Mouse (Mus musculus) forebrain, postnatal 0 days (tissue): Measurements from ENCODE around the gene Ak8. TPM values are rescaled to one million over a fixed set of nuclear protein-coding genes. Genes with fewer than 3 reads are reported as not detected.

Experiments used
- ATAC-seq: fragments of 200-750 bp; cut with Nextera tagmentation; 2 replicates; pipeline ENCODE4 v1.8.0; 2017; ENCODE audit warnings: mild to moderate bottlenecking, moderate library complexity
- DNase-seq: peaks from one replicate; pipeline ENCODE4 v3.0.0-alpha.2; 2015
- H3K27ac ChIP-seq: fragments of 300-500 bp; sonication (generic); 2 replicates; pipeline ENCODE4 v1.5.1; 2014; ENCODE audit warnings: low read depth, mild to moderate bottlenecking, antibody characterized with exemption, low read length, moderate library complexity, mixed read lengths
- H3K27me3 ChIP-seq: fragments of 300-500 bp; sonication (generic); 2 replicates; pipeline ENCODE4 v1.6.1; 2014; ENCODE audit warnings: mild to moderate bottlenecking, low read length, mixed read lengths; ENCODE audit not compliant: insufficient read depth
- H3K36me3 ChIP-seq: fragments of 300-500 bp; sonication (generic); 2 replicates; pipeline ENCODE4 v1.6.1; 2014; ENCODE audit warnings: mild to moderate bottlenecking, moderate library complexity; ENCODE audit not compliant: insufficient read depth
- H3K4me1 ChIP-seq: fragments of 300-500 bp; sonication (generic); 2 replicates; pipeline ENCODE4 v1.6.1; 2014; ENCODE audit warnings: antibody characterized with exemption; ENCODE audit not compliant: insufficient read depth
- H3K4me2 ChIP-seq: fragments of 300-500 bp; sonication (generic); 2 replicates; pipeline ENCODE4 v1.6.1; 2014; ENCODE audit warnings: low read depth, mild to moderate bottlenecking, moderate library complexity
- H3K4me3 ChIP-seq: fragments of 300-500 bp; sonication (generic); 2 replicates; pipeline ENCODE4 v1.5.1; 2014; ENCODE audit warnings: low read depth, low read length, mixed read lengths
- H3K9ac ChIP-seq: fragments of 300-500 bp; sonication (generic); 2 replicates; pipeline ENCODE4 v1.6.1; 2014; ENCODE audit warnings: mild to moderate bottlenecking
- H3K9me3 ChIP-seq: fragments of 300-500 bp; sonication (generic); 2 replicates; pipeline ENCODE4 v1.6.1; 2016; ENCODE audit warnings: low read length
- CTCF ChIP-seq: sonication (generic); IDR thresholded peaks from 2 replicates; pipeline ENCODE4 v1.5.1; 2016; ENCODE audit warnings: antibody characterized with exemption, control low read depth, low read depth
- WGBS: fragments of 180-500 bp; shearing (Covaris S2); extraction: QIAGEN DNeasy Blood & Tissue Kit; methylation state at CpG from one replicate; pipeline ENCODE4 v1.1.7; 2014; 5-methylcytosine and 5-hydroxymethylcytosine counted together
- polyA plus RNA-seq: library from polyadenylated mRNA; unstranded; fragments of >200 nt; fragmentation: Nextera tagmentation; extraction: Ambion mirVana; gene quantifications from 2 replicates; pipeline ENCODE4 v1.2.1, GENCODE M21; 2015
- total RNA-seq: library from RNA; depleted of rRNA; stranded (reverse); fragments of >200 nt; gene quantifications from 2 replicates; pipeline ENCODE4 v1.2.3, GENCODE M21; 2014

The Ak8 gene
- total and polyA plus RNA-seq, 2 experiments from 2014 or later: 1.7 to 5.2 TPM

DNA sequence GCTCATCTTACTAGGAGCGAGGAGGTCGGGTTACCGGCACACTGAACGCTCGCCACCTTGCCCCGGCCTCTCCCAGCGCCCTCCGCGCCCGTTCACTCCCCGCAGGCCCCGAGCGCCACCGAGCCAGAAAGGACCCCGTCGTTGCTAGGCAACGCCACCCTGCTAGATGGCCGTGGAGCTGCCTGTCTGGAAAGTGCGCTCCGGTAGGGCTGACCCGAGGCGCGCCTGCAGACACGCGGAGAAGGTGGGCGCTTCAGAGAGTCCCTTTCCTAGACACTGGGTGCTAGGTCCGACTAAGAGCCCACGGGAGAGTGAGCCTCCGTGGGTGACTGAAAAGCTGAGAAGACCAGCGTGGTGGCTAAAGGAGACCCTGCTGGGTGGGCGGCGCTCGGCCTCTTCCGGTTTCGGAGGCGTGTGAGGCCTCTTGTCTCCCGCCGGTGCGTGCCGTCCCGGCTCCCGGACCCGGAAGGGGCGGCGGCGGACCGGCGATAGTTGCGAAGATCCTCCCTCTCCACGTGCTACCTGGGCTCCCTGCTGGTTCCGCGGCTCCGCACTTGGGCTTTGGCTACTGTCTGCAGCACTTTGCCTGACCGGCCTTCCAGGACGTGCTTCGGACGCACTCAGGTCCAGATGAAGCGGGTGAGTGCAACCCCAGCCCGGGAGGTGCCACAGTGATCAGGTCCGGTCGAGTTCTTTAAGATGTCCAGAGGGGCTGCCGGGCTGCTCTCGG lies 140.4 kb downstream of the Ak8 start, which contains the start of the genes Gtf3c4 and Ddx31:
Gene Gtf3c4, minus strand, starts transcription at position 139 of the 730 bp plus-strand sequence.
Gene Ddx31, plus strand, starts transcription at position 185 of the 730 bp plus-strand sequence.
- TF ChIP-seq CTCF: 0 out of 2 replicates have a peak, but pooled peaks have one; percentile 5
- Histone ChIP-seq H3K27me3 (no peaks in the 10 kb centered on the region), H3K4me1 (peaks cover 11% of the 10 kb centered on the region), H3K4me2 (peak within 1 kb of the TSS; percentile 96), H3K36me3 (peaks cover 5% of the 10 kb centered on the region; the same call in 1 of the 2 replicates), H3K9me3 (no peaks in the 10 kb centered on the region), H3K9ac (peak within 1 kb of the TSS; percentile 84), H3K27ac (peak within 1 kb of the TSS; percentile 81), H3K4me3 (peak within 1 kb of the TSS; percentile 96)
- 2% methylated on average over 63 of the region's 63 CpGs for WGBS
- ATAC-seq: peak; percentile 99
- DNase-seq: peak; percentile 97

DNA sequence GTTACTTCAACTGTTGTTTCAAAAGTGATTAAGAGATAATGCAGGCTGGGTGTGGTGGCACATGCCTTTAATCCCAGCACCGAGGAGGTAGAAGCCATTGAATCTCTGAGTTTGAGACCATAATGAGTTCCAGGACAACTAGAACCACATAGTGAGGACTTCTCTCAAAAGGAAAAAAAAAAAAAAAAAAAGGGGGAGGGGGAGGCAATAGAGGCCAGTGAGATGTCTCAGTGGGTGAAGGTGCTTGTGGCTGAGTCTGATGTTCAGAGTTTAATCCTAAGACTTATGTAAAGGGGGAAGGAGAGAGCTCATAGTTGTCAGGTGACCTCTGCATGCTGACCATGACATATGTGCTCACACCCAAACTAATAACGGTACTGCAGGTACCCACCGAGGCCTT lies 142.1 kb downstream of the Ak8 start:
- DNase-seq: no peak
- Histone ChIP-seq H3K27me3 (no peaks in the 10 kb centered on the region), H3K4me1 (peaks cover 11% of the 10 kb centered on the region)

GRCm38 (mm10) chr2:28848879-28849278 lies 148.9 kb downstream of the Ak8 start:
- no peak for TF ChIP-seq CTCF
- DNase-seq (no peak), ATAC-seq (no peak)
- Histone ChIP-seq H3K36me3 (peaks cover 46% of the 10 kb centered on the region), H3K4me3 (no peak overlapping the region), H3K9ac (no peak overlapping the region), H3K27ac (no peak overlapping the region), H3K4me2 (no peak overlapping the region), H3K4me1 (no peaks in the 10 kb centered on the region), H3K27me3 (no peaks in the 10 kb centered on the region), H3K9me3 (no peaks in the 10 kb centered on the region)
- WGBS: 93% methylated on average over 2 of the region's 2 CpGs

More for the DNA sequence above, 142.1 kb downstream of the Ak8 start:
- no peak overlapping the region for H3K27ac ChIP-seq
- no peak for ATAC-seq
- WGBS: 78% methylated on average over 3 of the region's 3 CpGs
- no peak overlapping the region for H3K4me3 ChIP-seq
- H3K4me2 ChIP-seq: peak overlapping the region; percentile 96; the same call in 1 of the 2 replicates
- TF ChIP-seq CTCF: no peak
- H3K9ac ChIP-seq: no peak overlapping the region
- peaks cover 13% of the 10 kb centered on the region for H3K36me3 ChIP-seq
- no peaks in the 10 kb centered on the region for H3K9me3 ChIP-seq

GRCm38 (mm10) chr2:28852594-28852993 lies 152.6 kb downstream of the Ak8 start:
- 93% methylated on average over 3 of the region's 3 CpGs for WGBS
- no peak for TF ChIP-seq CTCF

GRCm38 (mm10) chr2:28855773-28856172 lies 155.8 kb downstream of the Ak8 start:
- peaks cover 45% of the 10 kb centered on the region for H3K36me3 ChIP-seq
- WGBS: 93% methylated on average over 2 of the region's 2 CpGs
- 0 out of 2 replicates have a peak, but pooled peaks have one; percentile 24 for TF ChIP-seq CTCF
- H3K4me3 ChIP-seq: no peak overlapping the region
- DNase-seq (no peak), ATAC-seq (no peak)
- H3K9me3 ChIP-seq: no peaks in the 10 kb centered on the region
- H3K27me3 ChIP-seq: no peaks in the 10 kb centered on the region
- H3K4me1 ChIP-seq: no peaks in the 10 kb centered on the region
- no peak overlapping the region for H3K9ac ChIP-seq
- no peak overlapping the region for H3K27ac ChIP-seq
- H3K4me2 ChIP-seq: no peak overlapping the region

More at GRCm38 (mm10) chr2:28852594-28852993, 152.6 kb downstream of the Ak8 start:
- ATAC-seq: no peak
- no peak overlapping the region for H3K4me3 ChIP-seq
- H3K27ac ChIP-seq: no peak overlapping the region
- no peak overlapping the region for H3K4me2 ChIP-seq
- no peak overlapping the region for H3K9ac ChIP-seq
- peaks cover 46% of the 10 kb centered on the region for H3K36me3 ChIP-seq
- H3K27me3 ChIP-seq: no peaks in the 10 kb centered on the region
- DNase-seq: no peak
- no peaks in the 10 kb centered on the region for H3K9me3 ChIP-seq
- H3K4me1 ChIP-seq: no peaks in the 10 kb centered on the region

- H3K4me3 ChIP-seq: no peak overlapping the region
- 96% methylated on average over 4 of the region's 4 CpGs for WGBS
Observed at GRCm38 (mm10) chr2:28859303-28859702, 159.3 kb downstream of the Ak8 start.

More at GRCm38 (mm10) chr2:28859303-28859702, 159.3 kb downstream of the Ak8 start:
- TF ChIP-seq CTCF: no peak
- Histone ChIP-seq H3K4me1 (no peaks in the 10 kb centered on the region), H3K36me3 (peaks cover 71% of the 10 kb centered on the region), H3K9me3 (no peaks in the 10 kb centered on the region), H3K27me3 (no peaks in the 10 kb centered on the region), H3K4me2 (no peak overlapping the region), H3K27ac (no peak overlapping the region), H3K9ac (no peak overlapping the region)
- ATAC-seq (no peak), DNase-seq (no peak)
